In the genomic region with DNA sequence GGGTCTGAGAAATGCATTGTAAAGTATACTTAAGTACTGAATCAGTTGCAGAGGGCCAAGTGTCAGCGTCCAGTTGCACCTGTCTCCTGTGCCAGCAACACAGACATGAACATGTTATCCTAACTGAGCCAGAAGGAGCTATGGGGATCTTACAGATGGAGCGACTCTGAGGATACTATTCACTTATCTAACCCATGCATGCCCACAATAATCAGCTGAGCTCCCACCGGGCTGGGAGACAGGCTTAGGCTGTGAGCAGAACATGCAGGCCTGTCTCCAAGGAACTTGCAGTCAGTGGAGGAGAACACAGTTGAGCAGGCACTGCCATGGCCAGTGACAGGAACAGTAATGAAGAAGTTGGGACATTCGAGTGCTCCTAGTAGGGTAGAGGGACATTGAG, we compare ENCODE assay signal across 22 mouse cellular contexts. TPM values are rescaled to one million over a fixed set of nuclear protein-coding genes. Genes with fewer than 3 reads are reported as not detected.
"Had no signal": no experiment of that assay in that cellular context is flagged by ENCODE, and none has a peak within 500 bp of the region (broad histone marks: within the 10 kb centered on the region; RNA-seq: fewer than 3 reads in every experiment).

No protein-coding gene starts in this region.

- H3K27ac ChIP-seq: limb, embryonic 12.5 days; limb, embryonic 15.5 days; liver, embryonic 15.5 days; midbrain, embryonic 12.5 days; stomach, embryonic 15.5 days had no signal

- H3K9me3 ChIP-seq: limb, embryonic 12.5 days; limb, embryonic 15.5 days; liver, embryonic 15.5 days; midbrain, embryonic 12.5 days; midbrain, embryonic 15.5 days; neural tube, embryonic 13.5 days; stomach, embryonic 15.5 days had no signal

- H3K4me3 ChIP-seq: limb, embryonic 12.5 days; limb, embryonic 15.5 days; liver, embryonic 15.5 days; midbrain, embryonic 12.5 days; midbrain, embryonic 15.5 days; myocyte; neural tube, embryonic 13.5 days; stomach, embryonic 15.5 days had no signal

- DNase-seq: kidney, adult 18-20 months; kidney, adult 9 months; kidney, postnatal 14 days; kidney, postnatal 4 days; left cerebral cortex, postnatal 4 days; lung, adult 2 months; lung, postnatal 14 days; lung, postnatal 4 days; retina, postnatal 1 day; right cerebral cortex, postnatal 25 days; spleen, adult 18-20 months; thymus, postnatal 25 days had no signal

- ATAC-seq: midbrain, embryonic 15.5 days had no signal

- H3K27me3 ChIP-seq: limb, embryonic 12.5 days; limb, embryonic 15.5 days; midbrain, embryonic 12.5 days; midbrain, embryonic 15.5 days; neural tube, embryonic 13.5 days; stomach, embryonic 15.5 days had no signal

- H3K9ac ChIP-seq: limb, embryonic 12.5 days; limb, embryonic 15.5 days; liver, embryonic 15.5 days; midbrain, embryonic 12.5 days; midbrain, embryonic 15.5 days; neural tube, embryonic 13.5 days; stomach, embryonic 15.5 days had no signal

- H3K4me2 ChIP-seq: limb, embryonic 12.5 days; limb, embryonic 15.5 days; liver, embryonic 15.5 days; midbrain, embryonic 12.5 days; midbrain, embryonic 15.5 days; neural tube, embryonic 13.5 days; stomach, embryonic 15.5 days had no signal

- H3K36me3 ChIP-seq: limb, embryonic 12.5 days; limb, embryonic 15.5 days; liver, embryonic 15.5 days; midbrain, embryonic 12.5 days; midbrain, embryonic 15.5 days; neural tube, embryonic 13.5 days; stomach, embryonic 15.5 days had no signal

RNA-seq across cellular contexts. Expression of a gene that starts 42.7 kb away (rescaled TPM):
- total RNA-seq: megakaryocyte progenitor cell, adult 5-6 weeks; monocyte, adult 5-6 weeks had no signal
